Mouse (Mus musculus): ENCODE results near the gene Gm49395.

The Gm49395 gene

DNA sequence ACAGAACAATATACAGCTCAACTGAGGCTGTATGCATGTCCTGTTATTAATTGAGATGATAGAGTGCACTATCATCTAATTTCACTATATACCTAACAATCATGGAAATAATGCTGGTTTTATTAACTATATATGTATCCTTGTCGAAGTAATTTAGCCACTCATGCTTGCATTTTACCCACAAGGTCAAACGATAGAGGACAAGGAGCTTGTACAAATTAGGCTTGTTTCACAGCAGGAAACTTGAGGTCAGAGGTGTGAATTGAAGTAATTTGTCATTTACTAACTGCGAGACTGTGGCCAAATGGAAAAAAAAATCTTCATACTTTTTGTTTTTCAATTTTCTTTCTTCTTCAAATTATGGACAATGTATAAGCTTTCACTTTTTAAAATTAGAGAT lies 3.5 kb downstream of the Gm49395 start:
- DNase-seq = no peak

DNA sequence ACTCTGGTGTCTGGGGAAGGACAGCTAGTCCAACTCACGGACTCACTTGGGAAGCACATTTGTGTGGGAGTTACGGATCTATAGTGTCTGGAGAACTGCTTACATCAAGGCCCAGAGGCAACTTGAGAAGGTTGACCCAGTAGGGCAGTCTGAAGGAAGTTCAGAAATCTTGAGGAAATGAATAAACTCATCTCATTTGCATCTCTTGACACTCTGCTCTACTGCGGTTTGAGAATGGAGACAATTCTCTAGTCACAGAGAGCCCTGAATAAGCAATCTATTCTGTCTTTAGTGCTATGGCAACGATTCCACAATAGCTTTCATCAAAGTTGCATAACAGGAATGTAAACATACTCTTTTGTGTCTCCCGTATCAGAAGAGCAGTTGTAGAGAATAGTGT lies 4.8 kb downstream of the Gm49395 start:
- no peak for DNase-seq

DNA sequence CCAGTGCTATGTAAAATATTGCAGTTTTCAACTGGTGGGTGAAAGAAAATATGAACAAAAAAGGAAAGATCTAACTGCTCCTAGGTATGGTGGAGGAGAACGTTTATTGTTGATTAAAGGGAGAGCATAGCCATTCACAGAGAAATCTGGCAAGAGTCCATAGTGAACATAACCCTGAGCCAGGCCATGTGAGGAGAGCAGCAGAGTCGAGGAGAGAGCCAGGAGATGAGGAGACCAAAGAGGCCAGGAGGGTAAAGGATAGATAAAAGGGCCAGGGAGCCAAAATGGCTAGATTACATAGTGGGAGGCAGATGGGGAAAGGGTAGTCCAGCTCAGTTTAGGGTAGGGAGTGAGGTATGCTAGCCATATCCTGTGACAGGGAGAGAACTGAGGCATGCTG lies 5.5 kb downstream of the Gm49395 start:
- no peak for DNase-seq

DNA sequence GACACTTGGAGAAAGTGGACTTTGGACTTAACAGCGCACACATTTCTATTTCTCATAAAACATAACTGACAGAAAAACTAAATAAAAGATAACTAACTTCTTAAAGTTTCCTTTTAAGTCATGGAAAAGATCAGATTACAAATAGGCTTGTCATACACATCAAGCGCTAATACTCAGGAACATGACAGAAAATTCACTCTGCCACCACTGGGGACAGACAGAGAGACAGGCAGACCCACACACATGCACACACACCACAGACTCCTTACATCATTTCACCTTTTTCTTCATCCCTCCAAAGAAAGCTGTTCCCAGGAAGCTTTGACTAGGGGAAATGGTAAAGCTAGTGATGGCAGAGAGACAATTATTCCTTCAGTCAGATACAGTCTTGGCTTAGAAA lies 6.3 kb downstream of the Gm49395 start:
- DNase-seq = no peak

DNA sequence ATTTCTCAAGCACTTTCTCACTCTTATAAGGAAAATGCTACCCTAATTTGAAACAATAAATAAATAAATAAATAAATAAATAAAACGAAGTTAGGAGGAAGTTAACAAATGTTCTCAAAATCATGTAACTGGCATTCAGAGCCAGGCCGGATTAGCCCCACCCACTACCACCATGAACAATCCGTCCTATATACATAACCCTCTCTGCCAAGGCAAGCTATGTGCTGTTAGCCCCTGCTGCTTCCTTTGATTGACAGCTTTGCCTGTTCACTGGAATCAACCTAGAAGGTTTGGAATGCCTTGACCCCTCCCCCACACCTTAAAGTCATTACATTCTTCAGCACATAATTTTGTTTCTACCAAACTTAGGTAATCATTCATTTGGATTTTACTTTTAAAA lies 10.2 kb downstream of the Gm49395 start:
- no peak for DNase-seq

DNA sequence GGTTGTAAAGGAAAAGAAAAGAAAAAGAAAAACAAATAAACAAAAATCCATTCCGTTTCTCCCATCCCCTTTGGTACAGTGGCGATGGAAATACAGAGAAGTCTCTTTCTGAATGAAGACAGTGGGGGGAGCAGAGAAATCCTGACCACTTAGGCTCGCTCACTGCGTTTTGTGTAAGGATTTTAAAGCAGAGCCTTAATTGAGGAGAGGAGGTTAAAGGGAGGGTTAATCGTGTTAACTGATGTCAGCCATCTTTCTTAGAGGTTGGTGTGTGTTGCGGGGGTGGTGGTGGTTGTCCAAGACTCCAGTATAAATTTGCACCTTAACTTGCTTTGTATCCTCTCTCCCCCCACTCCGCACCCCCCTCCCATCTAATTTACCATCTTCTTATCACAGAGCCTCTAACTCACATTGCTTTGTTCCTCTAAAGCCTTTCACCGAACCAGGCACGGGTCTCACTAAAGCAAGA lies 10.7 kb downstream of the Gm49395 start:
- DNase-seq = no peak

DNA sequence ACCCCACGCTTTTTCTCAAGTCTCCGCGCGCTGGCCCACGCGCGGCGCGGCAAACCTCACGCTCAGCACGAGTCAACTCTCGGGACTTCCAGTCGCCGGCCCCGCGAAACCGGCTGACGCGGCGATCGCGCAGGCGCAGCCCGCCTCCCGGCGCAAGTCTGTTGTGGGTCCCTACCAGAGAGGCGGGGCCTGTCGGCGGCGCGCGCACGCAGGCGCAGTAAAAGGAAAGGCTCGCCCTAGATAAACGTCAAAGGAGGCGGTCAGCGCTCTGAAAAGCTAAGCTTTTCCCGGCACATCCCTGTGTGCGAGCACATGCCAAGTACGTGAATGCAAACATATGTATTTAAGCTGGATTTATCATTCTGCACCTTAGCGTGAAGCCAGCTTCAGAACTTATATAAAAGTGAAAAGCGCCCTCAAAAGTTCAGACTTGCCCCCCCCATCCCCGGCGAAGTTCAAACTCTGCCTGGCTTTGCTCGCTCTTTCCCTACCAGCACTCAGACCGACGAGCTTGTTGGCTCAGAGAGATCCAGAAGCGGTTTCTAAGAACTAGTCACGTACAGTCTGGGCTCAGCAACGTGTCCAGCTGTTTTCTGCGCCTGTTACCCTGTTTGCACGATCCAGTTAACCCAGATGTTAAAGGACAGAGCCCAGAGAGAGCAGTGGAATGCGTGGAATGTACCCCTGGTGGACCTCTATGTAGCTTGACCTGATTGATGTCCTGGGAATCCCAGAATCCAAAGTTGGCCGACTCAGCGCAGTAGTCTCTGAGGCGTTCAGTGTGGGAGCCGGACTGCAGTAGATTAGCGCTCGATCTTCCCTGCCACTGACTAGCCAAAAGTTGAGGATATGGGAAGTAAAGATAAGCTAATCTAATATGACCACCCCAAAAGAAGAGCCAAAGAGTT lies 11.4 kb downstream of the Gm49395 start, which contains the start of gene Pelo:
Gene Pelo, minus strand, starts transcription at position 118 of the 908 bp plus-strand sequence.
- DNase-seq = peak; percentile 91 to 93

DNA sequence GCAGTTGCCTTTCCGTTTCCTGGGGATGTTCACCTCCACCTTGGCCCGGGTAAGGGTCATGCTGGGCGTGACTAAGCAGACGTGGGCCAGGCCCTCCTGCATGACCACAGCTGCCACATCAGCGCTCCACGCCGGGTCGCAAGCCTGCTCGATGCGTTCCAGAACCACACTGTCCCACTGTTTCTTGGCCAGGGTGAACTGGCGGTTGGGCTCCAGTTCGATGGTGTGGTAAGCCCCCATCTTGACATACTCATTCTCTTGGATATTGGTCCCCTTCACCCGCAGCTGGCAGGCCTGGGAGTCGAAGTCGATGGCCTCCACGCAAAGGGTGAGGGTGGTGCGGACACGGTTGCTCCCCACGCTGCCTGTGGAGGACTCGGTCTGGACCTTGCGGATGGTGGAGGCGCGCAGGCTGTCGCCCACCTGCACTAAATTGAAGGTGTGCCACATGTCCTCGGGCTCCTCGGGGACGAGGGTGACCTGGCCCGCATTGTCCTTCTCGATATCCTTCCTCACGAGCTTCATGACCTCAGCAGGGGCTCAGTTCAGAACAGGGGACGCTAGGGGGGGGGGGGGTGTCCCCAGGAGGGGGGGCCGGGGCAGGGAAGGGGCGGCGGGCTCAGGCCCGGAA lies 12.2 kb downstream of the Gm49395 start:
- DNase-seq = peak; percentile 29 to 33

DNA sequence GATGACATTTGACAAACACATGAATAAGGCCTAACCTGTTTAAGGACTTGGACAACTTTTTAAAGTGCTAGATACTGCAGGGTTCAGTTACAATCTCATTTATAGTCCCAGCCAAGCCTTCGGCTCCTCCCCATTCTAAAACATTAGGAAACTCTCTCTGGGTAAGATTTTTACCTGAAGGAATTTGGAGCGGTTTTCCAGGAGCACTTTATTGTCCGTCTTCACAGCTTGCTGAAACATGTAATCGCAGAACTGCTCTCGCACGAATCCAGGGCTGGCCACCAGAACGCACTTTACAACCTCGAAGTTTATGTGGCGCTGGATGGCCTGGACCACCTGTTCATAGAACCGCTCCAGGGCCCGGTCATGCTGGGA lies 12.7 kb downstream of the Gm49395 start:
- no peak for DNase-seq

DNA sequence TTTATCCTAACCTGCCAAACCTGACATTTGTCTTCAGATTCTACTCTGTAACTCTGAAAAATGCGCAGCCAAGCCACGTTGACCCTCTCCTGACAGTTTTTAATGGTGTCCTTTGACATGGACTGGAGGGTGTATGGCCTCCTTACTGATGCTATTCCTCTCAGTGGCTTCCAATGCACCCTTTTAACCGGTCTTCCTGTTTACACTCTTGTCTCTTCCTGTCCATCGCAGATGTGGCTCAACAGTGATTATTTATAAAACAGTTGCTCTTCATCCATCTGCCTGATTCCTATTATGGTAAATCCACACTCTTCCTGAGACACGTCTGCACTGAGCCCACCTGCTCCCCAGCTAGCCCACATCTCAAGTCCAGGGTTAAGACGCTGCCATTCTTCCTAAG lies 15.7 kb downstream of the Gm49395 start:
- no peak for DNase-seq

DNA sequence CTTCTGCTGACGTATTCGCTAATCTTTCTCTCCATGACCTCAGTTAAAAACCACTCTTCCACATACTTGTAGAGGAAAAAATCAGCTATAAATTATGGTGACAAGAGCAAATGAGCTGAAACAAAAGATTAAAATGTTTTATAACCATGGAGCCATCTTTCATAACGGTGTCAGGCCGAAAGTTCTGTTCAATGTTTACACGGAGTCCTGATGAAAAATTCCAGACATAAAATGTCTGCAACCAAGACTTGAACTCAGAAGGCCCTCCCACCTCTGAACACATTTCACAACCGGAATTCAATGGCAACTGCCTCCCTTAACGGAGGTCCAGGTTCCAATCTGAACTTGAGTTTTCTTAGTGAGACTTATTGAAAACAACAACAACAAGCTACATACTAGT lies 19.4 kb downstream of the Gm49395 start:
- no peak for DNase-seq

DNA sequence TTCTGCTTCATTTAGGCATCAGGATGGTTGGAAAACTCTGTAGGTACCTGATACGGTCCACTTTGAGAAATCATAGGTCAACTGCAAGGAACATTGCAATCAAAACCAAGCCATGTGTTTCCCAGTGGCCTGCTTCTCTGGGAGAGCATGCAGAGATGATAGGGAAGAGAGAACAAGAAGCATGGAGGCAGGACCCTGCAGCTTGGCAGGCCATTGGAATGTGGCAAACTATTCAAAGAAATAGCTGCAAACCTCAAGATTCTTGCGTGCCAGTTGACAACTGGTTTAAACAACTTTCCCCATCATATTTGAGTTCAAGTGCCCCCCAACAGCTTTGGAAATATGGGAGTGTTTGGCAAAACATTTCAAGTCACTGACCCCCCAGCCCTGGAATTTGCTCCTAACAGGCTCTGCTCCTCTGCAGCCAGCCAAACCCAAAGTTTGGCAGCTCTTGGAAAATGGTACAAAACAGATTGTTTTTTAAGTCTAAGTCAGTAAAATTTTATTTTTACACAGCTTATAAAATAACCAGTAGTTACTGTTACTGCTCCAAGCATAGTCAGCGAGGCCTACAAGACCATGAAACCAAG lies 21.6 kb downstream of the Gm49395 start:
- no peak for DNase-seq

DNA sequence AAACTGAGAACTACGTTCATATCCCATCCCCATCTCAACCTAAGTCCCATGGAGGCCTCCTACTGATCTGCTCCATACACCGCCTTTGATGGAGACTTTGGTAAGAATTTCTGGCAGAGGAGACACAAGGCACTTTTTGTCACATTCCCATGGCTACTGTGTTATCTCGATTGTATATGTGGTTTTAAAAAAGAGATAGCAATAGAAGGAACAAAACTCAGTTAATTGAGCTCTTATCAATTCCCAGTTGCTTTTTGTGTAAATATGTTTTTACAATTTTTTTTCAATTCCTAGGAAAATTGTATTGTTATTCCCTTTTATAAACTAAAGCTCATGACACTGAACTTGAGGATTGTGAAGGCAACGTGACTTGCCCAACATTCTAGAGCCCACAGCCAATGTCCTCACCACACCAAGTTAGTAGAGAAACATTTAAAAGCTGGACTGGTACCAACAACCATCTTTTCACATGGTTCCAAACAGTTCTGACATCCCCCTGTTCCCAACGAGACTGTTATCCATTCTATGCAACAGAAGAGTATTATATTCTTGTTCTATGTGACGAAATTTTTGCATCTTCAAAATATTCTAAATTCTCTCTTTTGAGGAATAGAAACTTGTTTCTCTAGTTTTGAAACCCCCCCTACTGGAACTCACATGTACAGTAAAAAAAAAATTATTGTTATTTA lies 22.6 kb downstream of the Gm49395 start:
- no peak for DNase-seq

DNA sequence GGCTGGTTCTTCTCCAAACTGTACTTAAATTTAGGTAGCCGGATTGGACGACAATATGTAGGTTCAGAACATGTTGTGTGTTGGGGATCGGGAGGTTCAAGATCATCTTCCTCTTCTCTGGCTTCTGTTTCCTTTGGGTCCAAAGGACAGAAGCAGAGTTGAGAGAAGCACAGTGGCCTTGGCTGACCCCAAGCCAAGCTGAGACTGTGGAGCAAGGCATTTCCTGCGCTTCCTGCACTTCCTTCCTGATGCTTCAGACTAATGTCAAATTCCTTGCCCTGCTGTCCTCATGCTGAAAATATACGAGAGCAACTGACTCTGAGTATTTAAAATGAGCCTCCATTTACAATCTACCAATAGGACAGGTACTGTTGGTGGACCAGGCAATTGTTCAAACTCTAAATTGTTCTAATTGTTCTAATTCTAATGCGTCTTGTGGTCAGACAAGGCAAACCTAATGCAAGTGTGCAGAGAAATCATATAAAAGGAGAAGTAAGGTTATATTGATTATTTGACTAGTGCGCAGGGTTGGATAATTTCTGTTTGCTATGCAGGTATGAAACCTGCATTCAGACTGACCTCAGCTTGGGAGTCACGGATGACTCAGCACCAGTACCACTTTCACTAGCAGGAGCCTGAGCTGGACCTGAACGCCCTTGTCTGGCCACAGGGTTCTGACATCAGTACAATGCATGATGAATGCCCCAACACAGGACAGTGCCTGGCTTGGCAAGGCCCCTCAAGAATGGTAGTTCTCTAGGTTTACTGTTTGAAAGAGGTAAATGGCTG lies 24.2 kb downstream of the Gm49395 start:
- DNase-seq = no peak

DNA sequence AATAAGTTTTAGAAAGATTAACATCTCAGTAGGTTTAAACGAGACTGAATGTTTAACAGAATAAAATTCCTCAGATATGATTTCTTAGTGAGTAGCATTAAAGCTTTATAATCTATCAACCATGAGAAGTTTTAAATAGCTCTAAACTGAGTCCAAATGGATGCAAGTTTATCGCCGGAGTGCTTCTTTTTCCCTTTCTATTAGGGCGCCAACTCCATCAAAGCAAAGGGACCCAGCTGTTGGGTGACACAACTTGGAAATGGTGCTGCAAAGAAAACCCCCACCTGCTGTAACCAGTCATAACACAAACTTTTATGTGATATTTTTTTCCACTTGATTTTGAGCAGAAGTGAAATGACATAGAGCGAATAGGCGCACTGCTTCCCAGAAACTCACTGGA lies 29.3 kb downstream of the Gm49395 start:
- no peak for DNase-seq

DNA sequence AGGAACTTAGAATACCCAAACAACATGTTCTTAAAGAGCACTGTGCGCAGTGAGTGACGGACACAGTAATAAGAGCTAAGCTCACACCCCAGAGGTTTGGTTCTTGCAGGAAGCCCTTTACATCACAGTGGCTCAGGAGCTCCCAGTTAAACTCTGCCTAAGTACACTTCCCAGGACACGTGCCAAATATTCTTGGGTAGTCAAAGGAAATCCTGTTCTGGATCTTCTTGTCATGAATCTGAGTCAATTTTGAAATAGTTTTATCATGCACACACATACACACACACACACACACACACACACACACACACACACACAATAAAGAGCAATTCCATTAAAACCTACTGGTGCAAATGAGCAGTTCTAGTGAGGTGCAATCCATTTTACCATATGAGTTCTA lies 30.3 kb downstream of the Gm49395 start:
- no peak for DNase-seq

DNA sequence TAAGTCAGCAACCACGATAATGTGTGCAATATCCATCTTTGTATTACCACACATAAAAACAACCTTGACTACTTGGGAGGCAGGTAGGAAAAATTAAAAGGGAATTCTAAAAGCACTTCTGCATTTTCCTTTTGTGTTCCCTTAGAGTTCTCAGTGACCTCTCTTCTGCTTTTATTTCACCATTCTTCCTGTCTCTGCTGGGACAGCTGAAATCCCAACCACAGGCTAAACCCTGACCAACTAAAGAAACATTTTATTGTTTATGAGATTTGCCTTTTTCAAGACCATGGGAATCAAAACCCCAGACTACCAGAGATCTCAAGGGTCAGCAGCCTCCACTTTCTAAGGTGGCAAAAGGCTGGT lies 33.8 kb downstream of the Gm49395 start:
- no peak for DNase-seq

DNA sequence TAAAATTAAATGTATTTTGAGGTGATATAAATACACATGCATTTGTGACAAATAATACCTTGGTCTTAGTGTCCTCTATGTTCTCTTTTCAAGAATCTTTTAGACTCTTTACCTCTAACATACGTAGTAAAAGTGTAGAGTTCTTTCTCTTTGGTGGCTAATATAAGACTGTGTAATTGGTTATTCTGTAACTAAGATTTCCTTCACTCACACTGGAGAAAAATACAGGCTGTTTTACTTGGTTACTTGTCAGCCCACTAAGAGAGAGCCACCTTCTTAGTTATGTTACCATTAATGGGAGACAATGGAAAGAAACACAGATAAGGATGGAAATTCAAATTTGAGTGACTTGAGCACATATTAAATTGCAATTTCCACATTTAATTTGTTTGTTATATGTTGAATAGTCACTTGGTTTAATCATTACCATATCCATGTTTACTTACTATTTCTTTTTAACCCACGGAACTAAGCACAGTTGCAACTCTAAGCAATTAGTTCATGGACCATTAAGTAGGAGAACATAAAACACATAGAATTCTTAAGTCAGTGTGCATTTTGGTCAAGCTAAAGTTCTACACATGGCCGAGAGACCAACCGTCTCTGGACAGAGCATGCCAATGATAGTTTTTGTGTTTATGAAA lies 34.3 kb downstream of the Gm49395 start:
- no peak for DNase-seq

DNA sequence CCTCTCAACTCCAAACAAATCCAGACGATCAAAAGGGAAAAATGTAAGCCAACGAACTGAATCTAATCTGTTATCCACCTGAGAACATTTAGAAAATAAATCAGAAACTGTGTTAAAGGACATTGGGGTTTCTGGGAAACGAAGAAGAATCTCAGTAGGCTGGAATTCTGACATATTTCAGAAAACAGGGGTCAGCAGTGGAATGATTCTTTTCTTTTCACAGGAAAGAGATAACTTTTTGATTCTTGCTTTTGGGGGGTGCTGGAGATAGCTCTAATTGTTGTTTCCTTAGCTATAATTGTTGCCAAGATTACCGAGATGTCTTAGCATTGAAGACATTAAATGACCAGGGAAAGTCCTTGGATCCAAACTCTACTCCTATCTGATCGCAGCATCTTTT lies 44.2 kb downstream of the Gm49395 start:
- no peak for DNase-seq

DNA sequence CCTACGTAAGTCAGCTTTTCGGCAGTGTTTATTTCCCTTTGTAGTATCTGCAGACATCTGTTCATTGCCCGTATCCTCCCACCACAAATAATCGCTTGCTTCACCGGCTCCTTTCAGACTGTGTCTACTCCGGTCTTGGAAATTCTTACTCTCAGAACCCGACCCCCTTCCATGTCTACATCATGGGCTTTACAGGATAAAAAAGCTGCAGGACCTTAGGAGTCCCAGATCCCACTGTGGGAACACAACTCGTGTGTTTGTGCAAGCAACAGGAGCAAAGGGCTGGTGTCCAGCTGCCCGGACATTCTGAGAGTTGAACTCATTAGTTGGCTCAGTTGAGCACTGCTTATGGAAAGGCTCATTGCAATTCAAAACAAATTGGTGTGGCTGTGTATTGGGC lies 46.9 kb downstream of the Gm49395 start:
- no peak for DNase-seq

DNA sequence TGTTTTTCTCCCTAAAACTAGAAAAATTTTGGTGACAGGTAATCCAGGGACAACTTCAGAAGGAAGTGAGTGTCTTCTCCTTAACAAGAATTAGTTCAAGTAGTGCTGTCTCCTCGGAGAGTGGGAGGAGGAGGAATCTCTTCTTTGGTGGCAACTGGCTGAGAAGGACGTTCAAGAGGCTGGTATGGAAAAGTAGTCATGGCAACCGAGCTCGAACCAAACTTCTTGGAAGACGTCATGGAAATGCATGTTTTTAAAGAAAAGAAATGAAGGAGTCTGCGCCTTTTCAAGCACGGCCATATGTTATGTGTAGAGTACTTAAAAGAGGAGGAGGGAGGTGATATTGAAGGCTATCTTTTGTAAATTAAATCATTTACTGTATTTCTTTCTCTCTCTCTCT lies 49.2 kb downstream of the Gm49395 start:
- DNase-seq = no peak
